Mouse (Mus musculus): ENCODE results near the gene Pkhd1. TPM values are rescaled to one million over a fixed set of nuclear protein-coding genes. Genes with fewer than 3 reads are reported as not detected.

Pkhd1 gene
- polyA plus RNA-seq, 1 experiment from 2014 or later = not detected

GRCm38 (mm10) chr1:20364437-20364836 lies 253.4 kb downstream of the Pkhd1 start:
- WGBS = 83% methylated on average over 1 of the region's 1 CpGs
- ATAC-seq (ENCODE audit: low FRiP score) (no peak), DNase-seq (ENCODE audit: low spot score, missing footprints) (no peak)
- Histone ChIP-seq H3K9me3 (ENCODE audit: control insufficient read depth, low read length) (no peaks in the 10 kb centered on the region), H3K36me3 (ENCODE audit: control insufficient read depth, insufficient read depth, low read length) (no peaks in the 10 kb centered on the region), H3K9ac (ENCODE audit: low read length) (no peak overlapping the region), H3K4me3 (ENCODE audit: low read depth, low read length) (no peak overlapping the region), H3K4me1 (ENCODE audit: control insufficient read depth, insufficient read depth, low read length) (no peaks in the 10 kb centered on the region), H3K27ac (ENCODE audit: low read depth, low read length) (no peak overlapping the region), H3K27me3 (ENCODE audit: control insufficient read depth, insufficient read depth, low read length) (no peaks in the 10 kb centered on the region), H3K4me2 (no peak overlapping the region)

- Histone ChIP-seq H3K4me2 (no peak overlapping the region), H3K27me3 (ENCODE audit: control insufficient read depth, insufficient read depth, low read length) (no peaks in the 10 kb centered on the region), H3K9ac (ENCODE audit: low read length) (no peak overlapping the region), H3K4me3 (ENCODE audit: low read depth, low read length) (no peak overlapping the region), H3K36me3 (ENCODE audit: control insufficient read depth, insufficient read depth, low read length) (no peaks in the 10 kb centered on the region), H3K27ac (ENCODE audit: low read depth, low read length) (no peak overlapping the region), H3K4me1 (ENCODE audit: control insufficient read depth, insufficient read depth, low read length) (no peaks in the 10 kb centered on the region), H3K9me3 (ENCODE audit: control insufficient read depth, low read length) (no peaks in the 10 kb centered on the region)
- 42% methylated on average over 3 of the region's 3 CpGs for WGBS
- DNase-seq (ENCODE audit: low spot score, missing footprints) = no peak
- ATAC-seq (ENCODE audit: low FRiP score) = no peak
Measured at GRCm38 (mm10) chr1:20344651-20345050, 273.2 kb downstream of the Pkhd1 start.

- H3K36me3 ChIP-seq (ENCODE audit: control insufficient read depth, insufficient read depth, low read length) = no peaks in the 10 kb centered on the region
- H3K4me3 ChIP-seq (ENCODE audit: low read depth, low read length) = no peak overlapping the region
- peaks cover 2% of the 10 kb centered on the region; the same call in 1 of the 2 replicates for H3K27me3 ChIP-seq (ENCODE audit: control insufficient read depth, insufficient read depth, low read length)
- ATAC-seq (ENCODE audit: low FRiP score) (peak; percentile 68), DNase-seq (ENCODE audit: low spot score, missing footprints) (peak; percentile 97)
- no peak overlapping the region for H3K4me2 ChIP-seq
- H3K9ac ChIP-seq (ENCODE audit: low read length) = no peak overlapping the region
- 13% methylated on average over 2 of the region's 2 CpGs for WGBS
- H3K4me1 ChIP-seq (ENCODE audit: control insufficient read depth, insufficient read depth, low read length) = no peaks in the 10 kb centered on the region
- H3K27ac ChIP-seq (ENCODE audit: low read depth, low read length) = no peak overlapping the region
- no peaks in the 10 kb centered on the region for H3K9me3 ChIP-seq (ENCODE audit: control insufficient read depth, low read length)
Measured at GRCm38 (mm10) chr1:20311485-20311884, 306.4 kb downstream of the Pkhd1 start.

- ATAC-seq (ENCODE audit: low FRiP score) = 0 out of 2 replicates have a peak, but pooled peaks have one; percentile 35
- H3K27ac ChIP-seq (ENCODE audit: low read depth, low read length) = no peak overlapping the region
- no peak overlapping the region for H3K4me3 ChIP-seq (ENCODE audit: low read depth, low read length)
- no peaks in the 10 kb centered on the region for H3K36me3 ChIP-seq (ENCODE audit: control insufficient read depth, insufficient read depth, low read length)
- H3K9ac ChIP-seq (ENCODE audit: low read length) = no peak overlapping the region
- H3K27me3 ChIP-seq (ENCODE audit: control insufficient read depth, insufficient read depth, low read length) = peaks cover 5% of the 10 kb centered on the region; the same call in 1 of the 2 replicates
- no peaks in the 10 kb centered on the region for H3K4me1 ChIP-seq (ENCODE audit: control insufficient read depth, insufficient read depth, low read length)
- no peak overlapping the region for H3K4me2 ChIP-seq
- WGBS = 74% methylated on average over 6 of the region's 6 CpGs
- no peaks in the 10 kb centered on the region for H3K9me3 ChIP-seq (ENCODE audit: control insufficient read depth, low read length)
- DNase-seq (ENCODE audit: low spot score, missing footprints) = no peak
Measured at GRCm38 (mm10) chr1:20310925-20311324, 306.9 kb downstream of the Pkhd1 start.

- Histone ChIP-seq H3K27me3 (ENCODE audit: control insufficient read depth, insufficient read depth, low read length) (peaks cover 14% of the 10 kb centered on the region), H3K27ac (ENCODE audit: low read depth, low read length) (no peak overlapping the region), H3K4me1 (ENCODE audit: control insufficient read depth, insufficient read depth, low read length) (peaks cover 6% of the 10 kb centered on the region), H3K9me3 (ENCODE audit: control insufficient read depth, low read length) (no peaks in the 10 kb centered on the region), H3K36me3 (ENCODE audit: control insufficient read depth, insufficient read depth, low read length) (no peaks in the 10 kb centered on the region), H3K4me3 (ENCODE audit: low read depth, low read length) (no peak overlapping the region), H3K4me2 (no peak overlapping the region), H3K9ac (ENCODE audit: low read length) (no peak overlapping the region)
- DNase-seq (ENCODE audit: low spot score, missing footprints) (peak; percentile 82), ATAC-seq (ENCODE audit: low FRiP score) (no peak)
- WGBS = 47% methylated on average over 3 of the region's 3 CpGs
Measured at GRCm38 (mm10) chr1:20306116-20306515, 311.7 kb downstream of the Pkhd1 start.

GRCm38 (mm10) chr1:20302943-20303578 lies 314.8 kb downstream of the Pkhd1 start:
- ATAC-seq (ENCODE audit: low FRiP score) (peak; percentile 88), DNase-seq (ENCODE audit: low spot score, missing footprints) (peak; percentile 85)
- WGBS = 21% methylated on average over 6 of the region's 6 CpGs
- no peak overlapping the region for H3K4me3 ChIP-seq (ENCODE audit: low read depth, low read length)
- H3K4me2 ChIP-seq = no peak overlapping the region
- peaks cover 31% of the 10 kb centered on the region for H3K27me3 ChIP-seq (ENCODE audit: control insufficient read depth, insufficient read depth, low read length)
- H3K9me3 ChIP-seq (ENCODE audit: control insufficient read depth, low read length) = no peaks in the 10 kb centered on the region
- H3K4me1 ChIP-seq (ENCODE audit: control insufficient read depth, insufficient read depth, low read length) = peaks cover 6% of the 10 kb centered on the region
- no peaks in the 10 kb centered on the region for H3K36me3 ChIP-seq (ENCODE audit: control insufficient read depth, insufficient read depth, low read length)
- H3K27ac ChIP-seq (ENCODE audit: low read depth, low read length) = no peak overlapping the region
- H3K9ac ChIP-seq (ENCODE audit: low read length) = no peak overlapping the region

- 16% methylated on average over 8 of the region's 8 CpGs for WGBS
- no peak overlapping the region for H3K4me2 ChIP-seq
- peak; percentile 94 for DNase-seq (ENCODE audit: low spot score, missing footprints)
Measured at GRCm38 (mm10) chr1:20302187-20302942, 315.5 kb downstream of the Pkhd1 start.

GRCm38 (mm10) chr1:20301631-20302030 lies 316.2 kb downstream of the Pkhd1 start:
- H3K27ac ChIP-seq (ENCODE audit: low read depth, low read length) = no peak overlapping the region
- no peak overlapping the region for H3K4me2 ChIP-seq
- H3K9ac ChIP-seq (ENCODE audit: low read length) = no peak overlapping the region
- no peaks in the 10 kb centered on the region for H3K36me3 ChIP-seq (ENCODE audit: control insufficient read depth, insufficient read depth, low read length)
- DNase-seq (ENCODE audit: low spot score, missing footprints) (peak; percentile 86), ATAC-seq (ENCODE audit: low FRiP score) (no peak)
- H3K9me3 ChIP-seq (ENCODE audit: control insufficient read depth, low read length) = no peaks in the 10 kb centered on the region
- H3K4me3 ChIP-seq (ENCODE audit: low read depth, low read length) = no peak overlapping the region
- H3K27me3 ChIP-seq (ENCODE audit: control insufficient read depth, insufficient read depth, low read length) = peaks cover 29% of the 10 kb centered on the region
- WGBS = 62% methylated on average over 3 of the region's 3 CpGs
- peaks cover 6% of the 10 kb centered on the region for H3K4me1 ChIP-seq (ENCODE audit: control insufficient read depth, insufficient read depth, low read length)

More at GRCm38 (mm10) chr1:20302187-20302942, 315.5 kb downstream of the Pkhd1 start:
- H3K36me3 ChIP-seq (ENCODE audit: control insufficient read depth, insufficient read depth, low read length) = no peaks in the 10 kb centered on the region
- H3K9ac ChIP-seq (ENCODE audit: low read length) = no peak overlapping the region
- no peak overlapping the region for H3K4me3 ChIP-seq (ENCODE audit: low read depth, low read length)
- no peak overlapping the region for H3K27ac ChIP-seq (ENCODE audit: low read depth, low read length)
- H3K27me3 ChIP-seq (ENCODE audit: control insufficient read depth, insufficient read depth, low read length) = peaks cover 31% of the 10 kb centered on the region
- no peaks in the 10 kb centered on the region for H3K9me3 ChIP-seq (ENCODE audit: control insufficient read depth, low read length)
- ATAC-seq (ENCODE audit: low FRiP score) = peak; percentile 92
- H3K4me1 ChIP-seq (ENCODE audit: control insufficient read depth, insufficient read depth, low read length) = peaks cover 6% of the 10 kb centered on the region

- H3K27me3 ChIP-seq (ENCODE audit: control insufficient read depth, insufficient read depth, low read length) = no peaks in the 10 kb centered on the region
- DNase-seq (ENCODE audit: low spot score, missing footprints) = no peak
- no peaks in the 10 kb centered on the region for H3K36me3 ChIP-seq (ENCODE audit: control insufficient read depth, insufficient read depth, low read length)
- no peak overlapping the region for H3K4me3 ChIP-seq (ENCODE audit: low read depth, low read length)
- no peaks in the 10 kb centered on the region for H3K4me1 ChIP-seq (ENCODE audit: control insufficient read depth, insufficient read depth, low read length)
- no peak overlapping the region for H3K9ac ChIP-seq (ENCODE audit: low read length)
- no peaks in the 10 kb centered on the region for H3K9me3 ChIP-seq (ENCODE audit: control insufficient read depth, low read length)
- no peak for ATAC-seq (ENCODE audit: low FRiP score)
- no peak overlapping the region for H3K4me2 ChIP-seq
- 83% methylated on average over 1 of the region's 1 CpGs for WGBS
- no peak overlapping the region for H3K27ac ChIP-seq (ENCODE audit: low read depth, low read length)
Measured at GRCm38 (mm10) chr1:20288696-20289095, 329.2 kb downstream of the Pkhd1 start.

Measured in midbrain, embryonic 11.5 days (tissue).